Mouse (Mus musculus) embryo, embryonic 11 days (tissue): ENCODE measurements at regions not wholly inside any gene's neighbourhood (a gene's known extent, or its start where the extent isn't known, plus 50 kb on each side); places are given as distances from the start of the nearest gene placed in this dataset.

Source experiments
- DNase-seq: peaks from one replicate; pipeline ENCODE4 v3.0.0-alpha.2; 2015

- no peak for DNase-seq
Measured at GRCm38 (mm10) chr1:34740891-34741290, 102.0 kb downstream of the Fam168b start.

- no peak for DNase-seq
Measured at GRCm38 (mm10) chr1:34742234-34742633, 100.6 kb downstream of the Fam168b start.

- no peak for DNase-seq
Measured at GRCm38 (mm10) chr1:34745881-34746280, 97.0 kb downstream of the Fam168b start.

GRCm38 (mm10) chr1:34749161-34750040 lies 93.5 kb downstream of the Fam168b start:
- peak; percentile 51 for DNase-seq

GRCm38 (mm10) chr1:34750061-34751054 lies 92.5 kb downstream of the Fam168b start:
- DNase-seq, result peak; percentile 71

- no peak for DNase-seq
Measured at GRCm38 (mm10) chr1:34751128-34751527, 91.7 kb downstream of the Fam168b start.

GRCm38 (mm10) chr1:34753581-34753980 lies 89.3 kb downstream of the Fam168b start:
- DNase-seq, result no peak

- DNase-seq, result no peak
Measured at GRCm38 (mm10) chr1:34760547-34760946, 82.3 kb downstream of the Fam168b start.

GRCm38 (mm10) chr1:34761436-34761835 lies 81.4 kb downstream of the Fam168b start:
- DNase-seq, result no peak

- DNase-seq, result no peak
Measured at GRCm38 (mm10) chr1:34761870-34762269, 81.0 kb downstream of the Fam168b start.
